Mouse (Mus musculus) MEL (cell line): ENCODE data around the gene Cxcr1. TPM values are rescaled to one million over a fixed set of nuclear protein-coding genes. Genes with fewer than 3 reads are reported as not detected.

ENCODE experiments used
- DNase-seq: peaks from one replicate; pipeline ENCODE4 v3.0.0; 2011; ENCODE audit warnings: low read depth, low spot score
- H3K27ac ChIP-seq: 2 replicates; pipeline ENCODE4 v1.5.1; 2012; ENCODE audit warnings: low read depth, mild to moderate bottlenecking, control low read depth, low read length, moderate library complexity; ENCODE audit not compliant: control insufficient read depth
- H3K27me3 ChIP-seq, 2 experiments: fragments of 150-350 bp in 1 of 2; sonication (generic) in 1 of 2; 2 replicates each; pipeline ENCODE4 v1.6.1; 2012; ENCODE audit warnings: low read length in 2 of 2, mild to moderate bottlenecking in 2 of 2, improper control_type of control experiment in 1 of 2, moderate library complexity in 1 of 2; ENCODE audit not compliant: insufficient read depth in 2 of 2, control insufficient read depth in 1 of 2
- H3K36me3 ChIP-seq, 2 experiments: 2 replicates each; pipeline ENCODE4 v1.6.1; 2012 to 2014; ENCODE audit warnings: low read length in 2 of 2, improper control_type of control experiment in 1 of 2, inconsistent platforms in 1 of 2, mild to moderate bottlenecking in 1 of 2; ENCODE audit not compliant: insufficient read depth in 2 of 2, control insufficient read depth in 1 of 2
- H3K4me1 ChIP-seq, 2 experiments: fragments of 150-350 bp in 1 of 2; sonication (generic) in 1 of 2; 2 replicates each; pipeline ENCODE4 v1.6.1; 2012; ENCODE audit warnings: low read length in 2 of 2, improper control_type of control experiment in 1 of 2, mild to moderate bottlenecking in 1 of 2; ENCODE audit not compliant: insufficient read depth in 2 of 2, control insufficient read depth in 1 of 2
- H3K4me3 ChIP-seq, 2 experiments: fragments of 150-350 bp in 1 of 2; sonication (generic) in 1 of 2; 2 replicates each; pipeline ENCODE4 v1.5.1; 2012; ENCODE audit warnings: low read depth in 2 of 2, low read length in 2 of 2, mild to moderate bottlenecking in 2 of 2, moderate library complexity in 2 of 2, control low read depth in 1 of 2, improper control_type of control experiment in 1 of 2; ENCODE audit not compliant: control insufficient read depth in 1 of 2, insufficient read depth in 1 of 2
- H3K79me2 ChIP-seq: 2 replicates; pipeline ENCODE4 v1.6.1; 2012; ENCODE audit warnings: mild to moderate bottlenecking, low read length, moderate library complexity; ENCODE audit not compliant: control insufficient read depth, poor library complexity, insufficient read depth
- H3K9ac ChIP-seq: 2 replicates; pipeline ENCODE4 v1.6.1; 2012; ENCODE audit warnings: low read depth, mild to moderate bottlenecking, control low read depth, low read length, moderate library complexity; ENCODE audit not compliant: control insufficient read depth, poor library complexity, severe bottlenecking
- H3K9me3 ChIP-seq: fragments of 150-350 bp; sonication (generic); replicated peaks from 2 replicates; pipeline ENCODE4 v1.6.1; 2012; ENCODE audit warnings: mild to moderate bottlenecking, low read length, improper control_type of control experiment, moderate library complexity; ENCODE audit not compliant: insufficient read depth
- CHD2 ChIP-seq: IDR thresholded peaks from 2 replicates; pipeline ENCODE4 v1.6.1; 2011; ENCODE audit warnings: low read length, improper control_type of control experiment
- CTCF ChIP-seq, 3 experiments: IDR thresholded peaks in 2 of 3; conservative IDR thresholded peaks in 1 of 3; 2 replicates each; pipeline ENCODE4 v1.5.1; 2011 to 2012; ENCODE audit warnings: low read length in 3 of 3, low read depth in 2 of 3, mild to moderate bottlenecking in 2 of 3, improper control_type of control experiment in 1 of 3, inconsistent platforms in 1 of 3, mixed read lengths in 1 of 3, moderate library complexity in 1 of 3; ENCODE audit not compliant: control insufficient read depth in 1 of 3, insufficient read depth in 1 of 3, poor library complexity in 1 of 3, severe bottlenecking in 1 of 3
- E2F4 ChIP-seq: IDR thresholded peaks from 2 replicates; pipeline ENCODE4 v1.6.1; 2011; ENCODE audit warnings: low read depth, low read length, improper control_type of control experiment, borderline replicate concordance
- ELF1 ChIP-seq: IDR thresholded peaks from 2 replicates; pipeline ENCODE4 v1.6.1; 2014; ENCODE audit warnings: low read depth, mild to moderate bottlenecking, inconsistent platforms, low read length, improper control_type of control experiment, moderate library complexity
- HCFC1 ChIP-seq: IDR thresholded peaks from 2 replicates; pipeline ENCODE4 v1.6.1; 2012; ENCODE audit warnings: low read depth, mild to moderate bottlenecking, inconsistent platforms, low read length, improper control_type of control experiment, moderate library complexity
- JUND ChIP-seq: IDR thresholded peaks from 2 replicates; pipeline ENCODE4 v1.6.1; 2011; ENCODE audit warnings: low read depth, mild to moderate bottlenecking, improper control_type of control experiment, low read length
- NRF1 ChIP-seq: IDR thresholded peaks from 2 replicates; pipeline ENCODE4 v1.6.1; 2014; ENCODE audit warnings: low read depth, mild to moderate bottlenecking, inconsistent platforms, low read length, improper control_type of control experiment, moderate library complexity; ENCODE audit not compliant: poor library complexity, insufficient read depth, severe bottlenecking
- TAL1 ChIP-seq: IDR thresholded peaks from 2 replicates; pipeline ENCODE4 v1.6.1; 2012; ENCODE audit warnings: mild to moderate bottlenecking, inconsistent platforms, low read length, moderate library complexity, mixed read lengths
- TBP ChIP-seq: IDR thresholded peaks from 2 replicates; pipeline ENCODE4 v1.8.0; 2011; ENCODE audit warnings: low read depth, low read length, improper control_type of control experiment
- USF1 ChIP-seq: IDR thresholded peaks from 2 replicates; pipeline ENCODE4 v1.6.1; 2014; ENCODE audit warnings: low read depth, mild to moderate bottlenecking, inconsistent platforms, low read length, improper control_type of control experiment, moderate library complexity
- USF2 ChIP-seq, 2 experiments: IDR thresholded peaks; 2 replicates each; pipeline ENCODE4 v1.6.1; 2011 to 2012; ENCODE audit warnings: improper control_type of control experiment in 2 of 2, low read length in 2 of 2, borderline replicate concordance in 1 of 2, inconsistent platforms in 1 of 2, low read depth in 1 of 2, mild to moderate bottlenecking in 1 of 2; ENCODE audit not compliant: insufficient read depth in 1 of 2
- ZC3H11A ChIP-seq: IDR thresholded peaks from 2 replicates; pipeline ENCODE4 v1.6.1; 2012; ENCODE audit warnings: low read depth, mild to moderate bottlenecking, inconsistent platforms, low read length, improper control_type of control experiment
- ZKSCAN1 ChIP-seq: IDR thresholded peaks from 2 replicates; pipeline ENCODE4 v1.6.1; 2012; ENCODE audit warnings: low read depth, mild to moderate bottlenecking, inconsistent platforms, low read length, improper control_type of control experiment, moderate library complexity
- polyA plus RNA-seq, 2 experiments: library from polyadenylated mRNA; stranded (reverse) in 1 of 2; unstranded in 1 of 2; fragments of >175 nt in 1 of 2; fragments of >200 nt in 1 of 2; gene quantifications; 2 replicates each; pipeline versions ENCODE4 v1.2.1 to v1.2.4; 2012; ENCODE audit warnings: low replicate concordance in 2 of 2, low read depth in 1 of 2; ENCODE audit not compliant: insufficient read length in 2 of 2, insufficient read depth in 1 of 2, missing spikeins in 1 of 2
- total RNA-seq: library from RNA; depleted of rRNA; stranded (reverse); fragments of 300-350 nt; gene quantifications from 2 replicates; pipeline ENCODE4 v1.2.3, GENCODE M21; 2012

The Cxcr1 gene
- total and polyA plus RNA-seq, 3 experiments, result not detected

DNA sequence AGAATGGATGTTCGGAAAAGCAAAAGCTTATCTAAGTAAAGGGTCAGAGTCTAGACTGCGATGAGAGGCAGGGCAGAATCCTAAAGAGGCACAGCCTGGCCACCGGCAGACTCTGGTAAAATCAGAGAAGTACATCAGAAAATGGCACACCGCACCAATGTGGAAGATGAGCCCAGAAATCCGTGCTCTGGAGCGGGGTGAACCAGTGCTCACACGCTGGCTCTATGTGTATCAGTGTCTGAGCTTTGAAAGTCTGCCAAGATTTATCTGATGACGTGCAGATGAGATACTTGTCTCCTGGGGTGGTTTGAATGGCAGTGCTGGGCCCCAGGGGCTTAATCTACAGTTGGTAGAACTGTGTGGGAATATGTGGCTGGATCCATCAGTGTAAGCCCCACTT, 4.6 kb upstream of the Cxcr1 start:
- Histone ChIP-seq H3K36me3 (no peaks in the 10 kb centered on the region), H3K27ac (no peak overlapping the region)
- TF ChIP-seq CHD2, result no peak
- no peak for TF ChIP-seq TAL1
- no peak for TF ChIP-seq HCFC1
- no peak for TF ChIP-seq NRF1
- no peak for TF ChIP-seq USF2 (IDR thresholded peaks at IDR 0.05; ENCODE audit: borderline replicate concordance in 1 of 2, insufficient read depth in 1 of 2, low read depth in 1 of 2, low read length in 2 of 2)
- no peak for TF ChIP-seq USF1
- TF ChIP-seq CTCF (IDR thresholded peaks at IDR 0.05 in 2 of 3, conservative IDR thresholded peaks at IDR 0.05 in 1 of 3; ENCODE audit: control insufficient read depth in 1 of 3, insufficient read depth in 1 of 3, low read depth in 2 of 3, low read length in 3 of 3, poor library complexity in 1 of 3, severe bottlenecking in 1 of 3), result no peak
- TF ChIP-seq ZC3H11A, result no peak
- TF ChIP-seq TBP, result no peak
- TF ChIP-seq ZKSCAN1, result no peak
- no peak for TF ChIP-seq E2F4
- TF ChIP-seq, all 39 proteins: peak for 0
- no peaks in the 10 kb centered on the region; a peak in 1 of 4 replicates for H3K4me1 ChIP-seq
- H3K27me3 ChIP-seq, result peaks cover 0 to 3% of the 10 kb centered on the region in 2 experiments; a peak in 1 of 4 replicates
- DNase-seq, result no peak
- no peak overlapping the region for H3K9ac ChIP-seq
- no peaks in the 10 kb centered on the region for H3K9me3 ChIP-seq
- H3K79me2 ChIP-seq, result no peaks in the 10 kb centered on the region
- no peak overlapping the region for H3K4me3 ChIP-seq

GRCm38 (mm10) chr1:74197726-74198470, 3.5 kb upstream of the Cxcr1 start:
- Histone ChIP-seq H3K4me3 (no peak overlapping the region), H3K4me1 (no peaks in the 10 kb centered on the region; a peak in 1 of 4 replicates), H3K27me3 (peaks cover 0 to 3% of the 10 kb centered on the region in 2 experiments; a peak in 1 of 4 replicates), H3K9ac (no peak overlapping the region), H3K36me3 (no peaks in the 10 kb centered on the region), H3K9me3 (no peaks in the 10 kb centered on the region), H3K79me2 (no peaks in the 10 kb centered on the region), H3K27ac (no peak overlapping the region)
- DNase-seq, result no peak
- TF ChIP-seq ELF1 (no peak), JUND (no peak)
